Mouse (Mus musculus) neural tube, embryonic 12.5 days (tissue): ENCODE results near the gene Cant1. TPM values are rescaled to one million over a fixed set of nuclear protein-coding genes. Genes with fewer than 3 reads are reported as not detected.

ENCODE experiments used
- ATAC-seq: fragments of 200-750 bp; cut with Nextera tagmentation; 2 replicates; pipeline ENCODE4 v1.8.0; 2017; ENCODE audit warnings: low read depth, mild to moderate bottlenecking, moderate TSS enrichment, moderate library complexity; ENCODE audit not compliant: low FRiP score
- H3K27ac ChIP-seq: fragments of 300-500 bp; sonication (generic); 2 replicates; pipeline ENCODE4 v1.5.1; 2016
- H3K27me3 ChIP-seq: fragments of 300-500 bp; sonication (generic); replicated peaks from 2 replicates; pipeline ENCODE4 v1.6.1; 2016; ENCODE audit warnings: mild to moderate bottlenecking
- H3K36me3 ChIP-seq: fragments of 300-500 bp; sonication (generic); 2 replicates; pipeline ENCODE4 v1.6.1; 2016; ENCODE audit warnings: mild to moderate bottlenecking
- H3K4me1 ChIP-seq: fragments of 300-500 bp; sonication (generic); 2 replicates; pipeline ENCODE4 v1.6.1; 2016
- H3K4me2 ChIP-seq: fragments of 300-500 bp; sonication (generic); replicated peaks from 2 replicates; pipeline ENCODE4 v1.6.1; 2016; ENCODE audit warnings: mild to moderate bottlenecking
- H3K4me3 ChIP-seq: fragments of 300-500 bp; sonication (generic); 2 replicates; pipeline ENCODE4 v1.5.1; 2016
- H3K9ac ChIP-seq: fragments of 300-500 bp; sonication (generic); 2 replicates; pipeline ENCODE4 v1.6.1; 2016; ENCODE audit warnings: mild to moderate bottlenecking
- H3K9me3 ChIP-seq: fragments of 300-500 bp; sonication (generic); 2 replicates; pipeline ENCODE4 v1.6.1; 2016; ENCODE audit warnings: mild to moderate bottlenecking
- WGBS: fragments of 180-500 bp; shearing (Covaris S2); methylation state at CpG from one replicate; pipeline ENCODE4 v1.1.7; 2016; 5-methylcytosine and 5-hydroxymethylcytosine counted together
- polyA plus RNA-seq: library from polyadenylated mRNA; unstranded; fragments of >200 nt; fragmentation: Nextera tagmentation; extraction: Ambion mirVana; gene quantifications from 2 replicates; pipeline ENCODE4 v1.2.1, GENCODE M21; 2016

Cant1 gene
- polyA plus RNA-seq, 1 experiment from 2014 or later, result 32.1 TPM

- no peak for ATAC-seq
- Histone ChIP-seq H3K27me3 (no peaks in the 10 kb centered on the region), H3K4me1 (peaks cover 9% of the 10 kb centered on the region; the same call in 1 of the 2 replicates), H3K4me2 (no peak overlapping the region), H3K4me3 (no peak overlapping the region), H3K9ac (no peak overlapping the region), H3K9me3 (no peaks in the 10 kb centered on the region), H3K36me3 (no peaks in the 10 kb centered on the region), H3K27ac (no peak overlapping the region)
- WGBS, result 87% methylated on average over 5 of the region's 5 CpGs
Measured at GRCm38 (mm10) chr11:118375881-118376280, 43.0 kb downstream of the Cant1 start.

GRCm38 (mm10) chr11:118375461-118375860 is 43.4 kb downstream of the Cant1 start:
- no peak overlapping the region for H3K4me3 ChIP-seq
- H3K4me2 ChIP-seq, result no peak overlapping the region
- H3K27ac ChIP-seq, result no peak overlapping the region
- H3K9me3 ChIP-seq, result no peaks in the 10 kb centered on the region
- H3K9ac ChIP-seq, result no peak overlapping the region
- no peaks in the 10 kb centered on the region for H3K36me3 ChIP-seq
- no peak for ATAC-seq
- peaks cover 9% of the 10 kb centered on the region; the same call in 1 of the 2 replicates for H3K4me1 ChIP-seq
- WGBS, result 87% methylated on average over 8 of the region's 8 CpGs
- no peaks in the 10 kb centered on the region for H3K27me3 ChIP-seq

GRCm38 (mm10) chr11:118375006-118375405 is 43.9 kb downstream of the Cant1 start:
- peaks cover 9% of the 10 kb centered on the region; the same call in 1 of the 2 replicates for H3K4me1 ChIP-seq
- H3K27ac ChIP-seq, result no peak overlapping the region
- no peak for ATAC-seq
- no peak overlapping the region for H3K4me3 ChIP-seq
- H3K9ac ChIP-seq, result no peak overlapping the region
- no peaks in the 10 kb centered on the region for H3K27me3 ChIP-seq
- H3K4me2 ChIP-seq, result no peak overlapping the region
- no peaks in the 10 kb centered on the region for H3K9me3 ChIP-seq
- H3K36me3 ChIP-seq, result no peaks in the 10 kb centered on the region

GRCm38 (mm10) chr11:118374506-118374905 is 44.4 kb downstream of the Cant1 start:
- Histone ChIP-seq H3K4me1 (peaks cover 9% of the 10 kb centered on the region; the same call in 1 of the 2 replicates), H3K4me2 (no peak overlapping the region), H3K9ac (no peak overlapping the region), H3K27ac (no peak overlapping the region), H3K9me3 (no peaks in the 10 kb centered on the region), H3K27me3 (no peaks in the 10 kb centered on the region), H3K4me3 (no peak overlapping the region), H3K36me3 (no peaks in the 10 kb centered on the region)
- 70% methylated on average over 5 of the region's 5 CpGs for WGBS
- no peak for ATAC-seq

GRCm38 (mm10) chr11:118372641-118373040 is 46.2 kb downstream of the Cant1 start:
- 64% methylated on average over 7 of the region's 7 CpGs for WGBS
- Histone ChIP-seq H3K36me3 (no peaks in the 10 kb centered on the region), H3K4me2 (no peak overlapping the region), H3K4me1 (peaks cover 9% of the 10 kb centered on the region; the same call in 1 of the 2 replicates), H3K9ac (no peak overlapping the region), H3K27ac (no peak overlapping the region), H3K4me3 (no peak overlapping the region), H3K9me3 (no peaks in the 10 kb centered on the region), H3K27me3 (no peaks in the 10 kb centered on the region)
- ATAC-seq, result no peak

GRCm38 (mm10) chr11:118371876-118372275 is 47.0 kb downstream of the Cant1 start:
- H3K4me2 ChIP-seq, result no peak overlapping the region
- H3K27me3 ChIP-seq, result no peaks in the 10 kb centered on the region
- H3K36me3 ChIP-seq, result no peaks in the 10 kb centered on the region
- H3K27ac ChIP-seq, result no peak overlapping the region
- no peak for ATAC-seq
- no peak overlapping the region for H3K9ac ChIP-seq
- H3K4me3 ChIP-seq, result no peak overlapping the region
- 87% methylated on average over 7 of the region's 7 CpGs for WGBS
- no peaks in the 10 kb centered on the region for H3K9me3 ChIP-seq
- peaks cover 9% of the 10 kb centered on the region; the same call in 1 of the 2 replicates for H3K4me1 ChIP-seq

GRCm38 (mm10) chr11:118369657-118370056 is 49.2 kb downstream of the Cant1 start:
- Histone ChIP-seq H3K36me3 (no peaks in the 10 kb centered on the region), H3K27me3 (no peaks in the 10 kb centered on the region), H3K4me3 (no peak overlapping the region), H3K4me1 (no peaks in the 10 kb centered on the region), H3K9ac (no peak overlapping the region), H3K27ac (no peak overlapping the region), H3K4me2 (no peak overlapping the region), H3K9me3 (no peaks in the 10 kb centered on the region)
- ATAC-seq, result no peak
- WGBS, result 73% methylated on average over 8 of the region's 8 CpGs

GRCm38 (mm10) chr11:118369251-118369650 is 49.6 kb downstream of the Cant1 start:
- no peak overlapping the region for H3K4me3 ChIP-seq
- no peaks in the 10 kb centered on the region for H3K27me3 ChIP-seq
- H3K9ac ChIP-seq, result no peak overlapping the region
- no peak for ATAC-seq
- no peak overlapping the region for H3K4me2 ChIP-seq
- WGBS, result 86% methylated on average over 5 of the region's 5 CpGs
- H3K36me3 ChIP-seq, result no peaks in the 10 kb centered on the region
- H3K9me3 ChIP-seq, result no peaks in the 10 kb centered on the region
- no peak overlapping the region for H3K27ac ChIP-seq
- no peaks in the 10 kb centered on the region for H3K4me1 ChIP-seq

GRCm38 (mm10) chr11:118368330-118368729 is 50.6 kb downstream of the Cant1 start:
- Histone ChIP-seq H3K4me2 (no peak overlapping the region), H3K36me3 (no peaks in the 10 kb centered on the region), H3K4me1 (0 out of 2 replicates have a peak, but pooled peaks cover 6% of the 10 kb centered on the region), H3K9ac (no peak overlapping the region), H3K27ac (no peak overlapping the region), H3K4me3 (no peak overlapping the region), H3K9me3 (no peaks in the 10 kb centered on the region), H3K27me3 (no peaks in the 10 kb centered on the region)
- ATAC-seq, result no peak
- WGBS, result 63% methylated on average over 3 of the region's 3 CpGs

GRCm38 (mm10) chr11:118366559-118366958 is 52.3 kb downstream of the Cant1 start:
- H3K4me3 ChIP-seq, result no peak overlapping the region
- no peak for ATAC-seq
- 73% methylated on average over 8 of the region's 8 CpGs for WGBS
- no peaks in the 10 kb centered on the region for H3K36me3 ChIP-seq
- no peak overlapping the region for H3K27ac ChIP-seq
- no peak overlapping the region for H3K9ac ChIP-seq
- H3K4me2 ChIP-seq, result no peak overlapping the region
- no peaks in the 10 kb centered on the region for H3K27me3 ChIP-seq
- H3K9me3 ChIP-seq, result no peaks in the 10 kb centered on the region
- peaks cover 15% of the 10 kb centered on the region for H3K4me1 ChIP-seq

GRCm38 (mm10) chr11:118366108-118366507 is 52.8 kb downstream of the Cant1 start:
- H3K4me2 ChIP-seq, result no peak overlapping the region

GRCm38 (mm10) chr11:118365171-118365570 is 53.7 kb downstream of the Cant1 start:
- Histone ChIP-seq H3K4me3 (no peak overlapping the region), H3K4me2 (no peak overlapping the region), H3K27ac (no peak overlapping the region), H3K9ac (no peak overlapping the region), H3K27me3 (no peaks in the 10 kb centered on the region), H3K4me1 (peaks cover 15% of the 10 kb centered on the region), H3K9me3 (no peaks in the 10 kb centered on the region), H3K36me3 (no peaks in the 10 kb centered on the region)
- no peak for ATAC-seq
- WGBS, result 68% methylated on average over 7 of the region's 7 CpGs

More at GRCm38 (mm10) chr11:118366108-118366507, 52.8 kb downstream of the Cant1 start:
- H3K27ac ChIP-seq, result no peak overlapping the region
- H3K4me1 ChIP-seq, result peaks cover 15% of the 10 kb centered on the region
- no peaks in the 10 kb centered on the region for H3K36me3 ChIP-seq
- no peak for ATAC-seq
- H3K27me3 ChIP-seq, result no peaks in the 10 kb centered on the region
- H3K9ac ChIP-seq, result no peak overlapping the region
- WGBS, result 74% methylated on average over 3 of the region's 3 CpGs
- H3K4me3 ChIP-seq, result no peak overlapping the region
- no peaks in the 10 kb centered on the region for H3K9me3 ChIP-seq

- H3K36me3 ChIP-seq, result no peaks in the 10 kb centered on the region
- H3K9me3 ChIP-seq, result no peaks in the 10 kb centered on the region
- 75% methylated on average over 4 of the region's 4 CpGs for whole genome bisulfite sequencing
- no peaks in the 10 kb centered on the region for H3K27me3 ChIP-seq
- no peak overlapping the region for H3K4me3 ChIP-seq
- H3K9ac ChIP-seq, result no peak overlapping the region
- no peak overlapping the region for H3K4me2 ChIP-seq
- H3K4me1 ChIP-seq, result peaks cover 15% of the 10 kb centered on the region
- no peak for ATAC-seq
- H3K27ac ChIP-seq, result no peak overlapping the region
Measured at GRCm38 (mm10) chr11:118364021-118364420, 54.9 kb downstream of the Cant1 start.
